Mouse (Mus musculus): ENCODE results near the gene Ipmk. TPM values are rescaled to one million over a fixed set of nuclear protein-coding genes. Genes with fewer than 3 reads are reported as not detected.
"Not testable (repeated sequence)": the region's sequence is repeated elsewhere in the genome, so short reads cannot be mapped to it uniquely, and the experiment has no call there.

The Ipmk gene
- polyA plus RNA-seq, 1 experiment, result 9.8 TPM

- WGBS, result 83% methylated on average over 3 of the region's 3 CpGs
- no peak for TF ChIP-seq POLR2A (IDR thresholded peaks at IDR 0.05; ENCODE audit: control insufficient read depth, extremely low read depth, insufficient read depth, low read length, poor library complexity)
- no peak for TF ChIP-seq CTCF (IDR thresholded peaks at IDR 0.05; ENCODE audit: borderline replicate concordance, control insufficient read depth, extremely low read depth, insufficient read depth, low read length, poor library complexity)
- no peaks in the 10 kb centered on the region for H3K4me1 ChIP-seq (replicated peaks; ENCODE audit: control insufficient read depth, insufficient read depth, low read length)
- no peaks in the 10 kb centered on the region for H3K36me3 ChIP-seq (ENCODE audit: control insufficient read depth, insufficient read depth, low read length)
- no peak overlapping the region for H3K4me3 ChIP-seq (ENCODE audit: control insufficient read depth, insufficient read depth, low read length)
- no peaks in the 10 kb centered on the region for H3K27me3 ChIP-seq (ENCODE audit: control insufficient read depth, insufficient read depth, low read length)
- H3K27ac ChIP-seq (ENCODE audit: control insufficient read depth, insufficient read depth, low read length), result no peak overlapping the region
- DNase-seq, result no peak
These were observed 107.8 kb downstream of the Ipmk start for GRCm38 (mm10) chr10:71455355-71455754.

GRCm38 (mm10) chr10:71462371-71462770, 114.8 kb downstream of the Ipmk start:
- not testable (repeated sequence) for DNase-seq; H3K36me3 ChIP-seq (ENCODE audit: control insufficient read depth, insufficient read depth, low read length); H3K4me1 ChIP-seq (replicated peaks; ENCODE audit: control insufficient read depth, insufficient read depth, low read length); H3K27me3 ChIP-seq (ENCODE audit: control insufficient read depth, insufficient read depth, low read length); H3K27ac ChIP-seq (ENCODE audit: control insufficient read depth, insufficient read depth, low read length); H3K4me3 ChIP-seq (ENCODE audit: control insufficient read depth, insufficient read depth, low read length)
- 88% methylated on average over 13 of the region's 13 CpGs for WGBS

- no peaks in the 10 kb centered on the region for H3K27me3 ChIP-seq (ENCODE audit: control insufficient read depth, insufficient read depth, low read length)
- no peaks in the 10 kb centered on the region for H3K36me3 ChIP-seq (ENCODE audit: control insufficient read depth, insufficient read depth, low read length)
- H3K4me3 ChIP-seq (ENCODE audit: control insufficient read depth, insufficient read depth, low read length), result no peak overlapping the region
- 97% methylated on average over 6 of the region's 6 CpGs for WGBS
- no peak overlapping the region for H3K27ac ChIP-seq (ENCODE audit: control insufficient read depth, insufficient read depth, low read length)
- H3K4me1 ChIP-seq (replicated peaks; ENCODE audit: control insufficient read depth, insufficient read depth, low read length), result no peaks in the 10 kb centered on the region
- TF ChIP-seq CTCF (IDR thresholded peaks at IDR 0.05; ENCODE audit: borderline replicate concordance, control insufficient read depth, extremely low read depth, insufficient read depth, low read length, poor library complexity) (no peak), POLR2A (IDR thresholded peaks at IDR 0.05; ENCODE audit: control insufficient read depth, extremely low read depth, insufficient read depth, low read length, poor library complexity) (no peak)
- no peak for DNase-seq
These were observed 116.9 kb downstream of the Ipmk start for GRCm38 (mm10) chr10:71464417-71464816.

- Histone ChIP-seq H3K36me3 (ENCODE audit: control insufficient read depth, insufficient read depth, low read length) (no peaks in the 10 kb centered on the region), H3K4me3 (ENCODE audit: control insufficient read depth, insufficient read depth, low read length) (no peak overlapping the region), H3K27me3 (ENCODE audit: control insufficient read depth, insufficient read depth, low read length) (no peaks in the 10 kb centered on the region), H3K4me1 (replicated peaks; ENCODE audit: control insufficient read depth, insufficient read depth, low read length) (no peaks in the 10 kb centered on the region), H3K27ac (ENCODE audit: control insufficient read depth, insufficient read depth, low read length) (no peak overlapping the region)
- no peak for TF ChIP-seq POLR2A (IDR thresholded peaks at IDR 0.05; ENCODE audit: control insufficient read depth, extremely low read depth, insufficient read depth, low read length, poor library complexity)
- TF ChIP-seq CTCF (IDR thresholded peaks at IDR 0.05; ENCODE audit: borderline replicate concordance, control insufficient read depth, extremely low read depth, insufficient read depth, low read length, poor library complexity), result no peak
- no peak for DNase-seq
- 95% methylated on average over 3 of the region's 3 CpGs for WGBS
These were observed 120.8 kb downstream of the Ipmk start for GRCm38 (mm10) chr10:71468315-71468714.

GRCm38 (mm10) chr10:71469751-71470150, 122.2 kb downstream of the Ipmk start:
- TF ChIP-seq POLR2A (IDR thresholded peaks at IDR 0.05; ENCODE audit: control insufficient read depth, extremely low read depth, insufficient read depth, low read length, poor library complexity) (no peak), CTCF (IDR thresholded peaks at IDR 0.05; ENCODE audit: borderline replicate concordance, control insufficient read depth, extremely low read depth, insufficient read depth, low read length, poor library complexity) (no peak)
- no peaks in the 10 kb centered on the region for H3K36me3 ChIP-seq (ENCODE audit: control insufficient read depth, insufficient read depth, low read length)
- H3K27me3 ChIP-seq (ENCODE audit: control insufficient read depth, insufficient read depth, low read length), result no peaks in the 10 kb centered on the region
- H3K27ac ChIP-seq (ENCODE audit: control insufficient read depth, insufficient read depth, low read length), result no peak overlapping the region
- no peak overlapping the region for H3K4me3 ChIP-seq (ENCODE audit: control insufficient read depth, insufficient read depth, low read length)
- 77% methylated on average over 13 of the region's 13 CpGs for WGBS
- H3K4me1 ChIP-seq (replicated peaks; ENCODE audit: control insufficient read depth, insufficient read depth, low read length), result no peaks in the 10 kb centered on the region
- no peak for DNase-seq

GRCm38 (mm10) chr10:71472033-71472432, 124.5 kb downstream of the Ipmk start:
- TF ChIP-seq CTCF (IDR thresholded peaks at IDR 0.05; ENCODE audit: borderline replicate concordance, control insufficient read depth, extremely low read depth, insufficient read depth, low read length, poor library complexity) (no peak), POLR2A (IDR thresholded peaks at IDR 0.05; ENCODE audit: control insufficient read depth, extremely low read depth, insufficient read depth, low read length, poor library complexity) (no peak)
- Histone ChIP-seq H3K4me3 (ENCODE audit: control insufficient read depth, insufficient read depth, low read length) (no peak overlapping the region), H3K36me3 (ENCODE audit: control insufficient read depth, insufficient read depth, low read length) (no peaks in the 10 kb centered on the region), H3K27me3 (ENCODE audit: control insufficient read depth, insufficient read depth, low read length) (no peaks in the 10 kb centered on the region), H3K27ac (ENCODE audit: control insufficient read depth, insufficient read depth, low read length) (no peak overlapping the region), H3K4me1 (replicated peaks; ENCODE audit: control insufficient read depth, insufficient read depth, low read length) (no peaks in the 10 kb centered on the region)
- WGBS, result 64% methylated on average over 6 of the region's 6 CpGs
- no peak for DNase-seq

GRCm38 (mm10) chr10:71473590-71473989, 126.0 kb downstream of the Ipmk start:
- Histone ChIP-seq H3K27ac (ENCODE audit: control insufficient read depth, insufficient read depth, low read length) (no peak overlapping the region), H3K27me3 (ENCODE audit: control insufficient read depth, insufficient read depth, low read length) (no peaks in the 10 kb centered on the region), H3K4me1 (replicated peaks; ENCODE audit: control insufficient read depth, insufficient read depth, low read length) (no peaks in the 10 kb centered on the region), H3K4me3 (ENCODE audit: control insufficient read depth, insufficient read depth, low read length) (no peak overlapping the region), H3K36me3 (ENCODE audit: control insufficient read depth, insufficient read depth, low read length) (no peaks in the 10 kb centered on the region)
- WGBS, result 93% methylated on average over 13 of the region's 13 CpGs
- no peak for TF ChIP-seq POLR2A (IDR thresholded peaks at IDR 0.05; ENCODE audit: control insufficient read depth, extremely low read depth, insufficient read depth, low read length, poor library complexity)
- TF ChIP-seq CTCF (IDR thresholded peaks at IDR 0.05; ENCODE audit: borderline replicate concordance, control insufficient read depth, extremely low read depth, insufficient read depth, low read length, poor library complexity), result no peak
- DNase-seq, result no peak
